Mouse (Mus musculus): ENCODE measurements around the gene Arhgef38. TPM values are rescaled to one million over a fixed set of nuclear protein-coding genes. Genes with fewer than 3 reads are reported as not detected.

Arhgef38 gene
- polyA plus RNA-seq, 1 experiment from 2014 or later, result not detected

DNA sequence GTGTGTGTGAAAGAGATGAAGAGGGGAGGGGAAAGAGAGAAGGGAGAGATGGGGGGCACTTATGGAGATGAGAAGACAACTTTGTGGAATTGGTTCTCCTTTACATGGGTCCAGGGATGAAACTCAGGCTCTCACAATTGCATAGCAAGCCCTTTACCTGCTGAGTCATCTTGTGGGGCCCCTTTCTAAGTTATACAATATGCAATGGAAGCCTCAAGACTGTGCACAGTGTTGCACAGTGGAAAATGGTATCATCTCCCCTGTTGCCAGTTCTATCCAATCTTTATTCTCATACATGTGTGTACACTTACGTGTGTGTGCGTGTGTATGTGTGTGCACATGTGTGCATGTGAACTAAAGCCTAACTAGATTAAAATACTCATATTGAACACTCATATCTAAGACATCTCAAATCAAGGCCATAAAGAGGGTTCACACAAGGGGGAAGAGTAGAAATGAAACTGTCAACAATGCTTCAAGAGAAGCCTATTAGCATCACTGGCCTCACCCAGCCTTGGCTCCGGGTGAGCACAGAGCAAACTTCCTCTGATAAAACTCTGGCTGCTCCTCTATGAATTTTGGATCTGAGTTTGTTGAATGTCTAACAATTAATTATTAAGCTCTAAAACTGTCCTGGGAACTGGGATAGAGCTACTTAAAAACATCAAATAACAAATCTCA, 21.2 kb downstream of the Arhgef38 start:
- Histone ChIP-seq H3K27ac (no peak overlapping the region), H3K4me1 (no peaks in the 10 kb centered on the region), H3K4me3 (no peak overlapping the region), H3K9me3 (replicated peaks) (no peaks in the 10 kb centered on the region), H3K36me3 (no peaks in the 10 kb centered on the region), H3K4me2 (no peak overlapping the region), H3K27me3 (replicated peaks) (no peaks in the 10 kb centered on the region), H3K9ac (no peak overlapping the region)
- 74% methylated on average over 3 of the region's 3 CpGs for WGBS (ENCODE audit: insufficient replicate concordance)
- no peak for ATAC-seq

DNA sequence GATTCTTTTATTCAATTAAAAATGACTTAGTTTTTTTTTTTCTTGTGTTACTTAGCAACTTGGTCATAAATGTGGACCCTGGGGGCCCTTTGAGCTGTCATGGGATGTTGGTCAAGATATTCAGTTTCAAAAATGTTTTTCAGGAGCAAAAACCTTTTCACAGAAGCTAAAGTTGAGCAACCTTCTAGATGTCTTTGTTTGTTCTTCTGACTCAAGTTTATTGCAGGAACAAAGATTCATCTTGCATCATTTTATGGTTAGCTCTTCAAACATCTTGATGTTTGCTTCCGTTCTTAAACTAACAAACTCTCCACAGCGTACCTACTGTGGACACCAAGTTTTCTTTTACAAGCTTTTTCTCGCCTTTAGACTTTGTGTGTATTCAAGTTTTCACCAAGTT, 23.4 kb downstream of the Arhgef38 start:
- Histone ChIP-seq H3K27ac (no peak overlapping the region), H3K9me3 (replicated peaks) (no peaks in the 10 kb centered on the region), H3K4me3 (no peak overlapping the region), H3K9ac (no peak overlapping the region), H3K27me3 (replicated peaks) (no peaks in the 10 kb centered on the region), H3K4me1 (no peaks in the 10 kb centered on the region), H3K36me3 (no peaks in the 10 kb centered on the region), H3K4me2 (no peak overlapping the region)
- ATAC-seq, result no peak
- 62% methylated on average over 3 of the region's 3 CpGs for WGBS (ENCODE audit: insufficient replicate concordance)

DNA sequence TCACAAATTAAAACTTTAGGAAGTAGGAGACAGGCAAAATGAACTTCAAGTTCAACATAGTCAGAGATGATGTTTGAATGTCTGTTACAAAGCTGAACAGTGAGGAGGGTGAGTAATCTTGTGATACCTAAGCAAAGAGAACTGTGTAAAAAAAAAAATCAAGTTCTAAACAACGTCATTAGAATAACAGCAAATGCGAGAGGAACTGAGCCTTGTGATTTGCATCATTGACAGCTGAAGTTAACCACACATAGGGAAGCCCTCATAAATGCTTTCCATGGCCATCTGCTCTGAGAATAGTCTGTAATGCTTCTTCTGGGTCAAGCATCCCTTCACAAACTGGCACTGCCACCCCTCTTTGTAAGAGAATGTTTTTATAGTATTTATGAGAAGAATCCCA, 31.0 kb downstream of the Arhgef38 start:
- H3K4me3 ChIP-seq, result no peak overlapping the region
- no peak overlapping the region for H3K4me2 ChIP-seq
- WGBS (ENCODE audit: insufficient replicate concordance), result 50% methylated on average over 2 of the region's 2 CpGs
- H3K27me3 ChIP-seq (replicated peaks), result no peaks in the 10 kb centered on the region
- H3K9me3 ChIP-seq (replicated peaks), result no peaks in the 10 kb centered on the region
- no peaks in the 10 kb centered on the region for H3K4me1 ChIP-seq
- H3K36me3 ChIP-seq, result no peaks in the 10 kb centered on the region
- H3K9ac ChIP-seq, result no peak overlapping the region
- ATAC-seq, result no peak
- H3K27ac ChIP-seq, result no peak overlapping the region

DNA sequence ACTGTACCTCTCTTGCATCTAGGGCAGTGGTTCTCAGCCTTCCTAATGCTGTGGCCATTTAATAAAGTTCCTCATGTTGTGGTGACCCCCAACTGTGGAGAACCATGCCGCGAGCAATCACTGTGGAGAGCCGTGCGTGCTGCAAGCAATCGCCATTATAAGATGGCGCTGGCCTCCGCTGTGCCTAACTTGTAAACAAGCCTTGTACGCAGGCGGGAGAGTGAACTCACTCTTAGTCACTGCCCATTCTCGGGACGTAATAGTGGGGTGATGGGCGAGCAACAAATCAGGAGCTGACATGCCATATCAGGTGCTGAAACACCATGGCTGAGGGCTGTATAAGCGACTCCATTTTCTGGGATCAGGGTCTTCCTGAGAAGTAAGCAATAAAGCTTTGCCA, 32.6 kb downstream of the Arhgef38 start:
- Histone ChIP-seq H3K36me3 (no peaks in the 10 kb centered on the region), H3K9me3 (replicated peaks) (no peaks in the 10 kb centered on the region), H3K9ac (no peak overlapping the region), H3K27ac (no peak overlapping the region), H3K4me1 (no peaks in the 10 kb centered on the region), H3K4me2 (no peak overlapping the region), H3K27me3 (replicated peaks) (no peaks in the 10 kb centered on the region), H3K4me3 (no peak overlapping the region)
- no peak for ATAC-seq
- whole genome bisulfite sequencing (ENCODE audit: insufficient replicate concordance), result 74% methylated on average over 13 of the region's 13 CpGs

DNA sequence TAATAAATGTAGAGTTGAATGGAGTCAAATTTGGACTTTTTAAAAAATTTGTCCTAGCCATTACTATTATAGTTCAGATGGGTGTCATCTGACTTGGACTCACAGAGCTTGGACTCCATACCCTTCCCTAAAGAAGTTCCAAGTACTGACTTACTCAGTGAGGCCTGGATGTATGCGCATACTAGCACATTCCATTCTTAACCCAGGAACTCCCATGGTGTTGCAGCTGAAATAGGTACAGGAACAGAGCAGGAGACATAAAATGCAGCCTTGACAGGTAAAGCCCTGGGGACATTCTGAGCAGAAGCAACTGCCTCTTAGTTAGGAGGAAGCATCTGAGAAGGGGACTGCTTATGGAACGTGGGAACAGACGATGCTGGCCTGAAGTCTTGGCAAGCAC, 45.8 kb downstream of the Arhgef38 start:
- no peaks in the 10 kb centered on the region for H3K9me3 ChIP-seq (replicated peaks)
- no peak overlapping the region for H3K9ac ChIP-seq
- H3K36me3 ChIP-seq, result no peaks in the 10 kb centered on the region
- no peak for ATAC-seq
- WGBS (ENCODE audit: insufficient replicate concordance), result 73% methylated on average over 3 of the region's 3 CpGs
- H3K27ac ChIP-seq, result no peak overlapping the region
- H3K4me2 ChIP-seq, result no peak overlapping the region
- no peaks in the 10 kb centered on the region for H3K27me3 ChIP-seq (replicated peaks)
- no peaks in the 10 kb centered on the region for H3K4me1 ChIP-seq
- no peak overlapping the region for H3K4me3 ChIP-seq

DNA sequence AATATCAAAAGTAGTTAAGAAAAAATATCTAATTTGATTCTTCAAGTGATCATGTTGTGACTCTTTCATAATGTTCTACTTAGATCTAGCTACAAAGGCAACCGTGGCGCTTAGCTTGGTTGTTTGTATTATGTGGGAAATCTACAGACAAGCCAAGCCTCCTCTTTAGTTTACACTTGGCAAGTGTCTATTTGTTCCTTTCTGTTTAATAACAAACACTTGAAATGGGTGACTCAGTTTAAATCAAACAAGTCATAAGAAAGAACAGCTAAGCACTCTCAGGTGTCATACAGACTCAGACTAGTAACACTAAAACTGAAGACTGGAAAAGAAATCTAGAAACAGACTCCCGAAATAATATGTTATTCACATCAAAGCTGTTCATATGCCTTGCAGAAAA, 47.2 kb downstream of the Arhgef38 start:
- 62% methylated on average over 3 of the region's 3 CpGs for WGBS (ENCODE audit: insufficient replicate concordance)

DNA sequence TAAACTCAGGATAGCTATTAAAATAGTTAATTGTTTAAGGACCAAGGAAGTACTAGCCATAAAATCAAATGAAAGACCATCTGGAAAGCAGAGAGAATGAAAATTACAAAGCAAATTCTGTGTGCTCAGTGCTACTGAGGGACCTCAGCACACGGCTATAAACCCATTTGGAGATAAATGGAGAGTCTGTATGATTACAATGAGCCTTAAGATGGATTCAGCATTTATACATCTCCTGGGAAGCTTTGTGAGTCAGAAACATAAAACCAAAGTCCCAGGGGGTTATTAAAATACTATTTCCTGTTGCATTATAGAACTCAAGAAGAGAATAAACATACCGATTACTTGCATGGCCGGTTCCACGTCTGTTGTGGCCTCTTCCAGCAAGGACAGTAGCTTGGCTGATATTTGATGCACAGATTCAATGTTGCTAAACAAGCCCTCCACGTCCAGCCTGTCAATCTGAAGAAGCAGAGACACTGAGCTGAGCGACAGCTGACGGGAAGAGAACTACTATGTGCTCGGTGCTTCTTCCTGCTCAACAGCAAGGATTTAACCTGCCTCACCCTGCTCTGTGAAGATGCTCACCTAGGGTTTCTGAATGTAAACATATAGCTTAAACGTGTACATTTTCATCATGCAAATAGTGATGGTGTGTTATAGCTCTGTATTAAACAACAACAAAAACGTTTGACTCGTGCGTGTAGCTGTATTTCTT, 58.6 kb downstream of the Arhgef38 start:
- Histone ChIP-seq H3K27me3 (replicated peaks) (no peaks in the 10 kb centered on the region), H3K4me2 (no peak overlapping the region), H3K27ac (no peak overlapping the region), H3K9me3 (replicated peaks) (no peaks in the 10 kb centered on the region), H3K36me3 (no peaks in the 10 kb centered on the region), H3K9ac (no peak overlapping the region), H3K4me1 (no peaks in the 10 kb centered on the region), H3K4me3 (no peak overlapping the region)
- 64% methylated on average over 12 of the region's 12 CpGs for WGBS (ENCODE audit: insufficient replicate concordance)
- no peak for ATAC-seq

More for the DNA sequence above, 47.2 kb downstream of the Arhgef38 start:
- Histone ChIP-seq H3K4me3 (no peak overlapping the region), H3K9ac (no peak overlapping the region), H3K36me3 (no peaks in the 10 kb centered on the region), H3K9me3 (replicated peaks) (no peaks in the 10 kb centered on the region), H3K4me2 (no peak overlapping the region), H3K4me1 (no peaks in the 10 kb centered on the region), H3K27me3 (replicated peaks) (no peaks in the 10 kb centered on the region), H3K27ac (no peak overlapping the region)
- no peak for ATAC-seq

DNA sequence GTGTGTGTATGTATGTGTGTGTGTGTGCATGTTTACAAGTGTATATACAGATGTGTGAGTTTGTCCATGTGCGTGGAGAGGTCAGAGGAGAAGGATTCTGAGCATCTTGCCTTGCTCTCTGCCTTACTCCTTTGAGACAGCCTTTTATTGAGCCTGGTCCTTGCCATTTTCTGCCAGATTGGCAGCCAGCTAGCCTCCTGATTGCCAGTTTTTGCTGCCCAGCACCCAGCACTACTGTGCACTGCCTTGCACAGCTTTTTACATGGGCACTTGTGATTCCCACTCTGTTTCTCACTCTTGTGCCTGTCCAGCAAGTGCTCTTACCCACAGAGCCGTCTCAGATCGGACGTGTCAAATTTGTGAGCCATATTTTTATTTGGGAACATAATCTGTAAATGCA, 62.5 kb downstream of the Arhgef38 start:
- Histone ChIP-seq H3K27ac (no peak overlapping the region), H3K4me1 (no peaks in the 10 kb centered on the region), H3K4me3 (no peak overlapping the region), H3K36me3 (no peaks in the 10 kb centered on the region), H3K27me3 (replicated peaks) (no peaks in the 10 kb centered on the region), H3K9me3 (replicated peaks) (no peaks in the 10 kb centered on the region), H3K9ac (no peak overlapping the region), H3K4me2 (no peak overlapping the region)
- ATAC-seq, result no peak
- WGBS (ENCODE audit: insufficient replicate concordance), result 80% methylated on average over 4 of the region's 4 CpGs

DNA sequence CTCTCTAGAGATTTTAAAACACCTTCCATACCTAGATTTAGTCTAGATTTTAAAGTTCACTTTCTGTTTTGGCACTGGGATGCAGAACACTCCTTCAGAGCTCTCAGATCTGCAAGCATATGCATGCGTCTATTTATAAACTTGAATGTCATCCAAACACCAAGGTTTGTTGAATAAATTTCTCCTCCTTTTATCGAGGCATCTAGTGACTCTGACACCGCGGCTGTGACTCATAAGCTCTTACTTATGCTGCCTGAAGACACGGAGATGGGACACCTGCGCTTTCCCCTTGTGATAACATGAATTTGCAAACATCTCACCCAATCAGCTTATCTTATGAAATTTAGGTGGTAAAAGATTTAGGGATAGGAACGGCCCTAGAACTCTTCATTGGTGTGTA, 65.0 kb downstream of the Arhgef38 start:
- Histone ChIP-seq H3K4me2 (no peak overlapping the region), H3K9ac (no peak overlapping the region), H3K36me3 (no peaks in the 10 kb centered on the region), H3K27ac (no peak overlapping the region), H3K4me1 (no peaks in the 10 kb centered on the region), H3K27me3 (replicated peaks) (no peaks in the 10 kb centered on the region), H3K9me3 (replicated peaks) (no peaks in the 10 kb centered on the region), H3K4me3 (no peak overlapping the region)
- WGBS (ENCODE audit: insufficient replicate concordance), result 66% methylated on average over 7 of the region's 7 CpGs
- no peak for ATAC-seq

DNA sequence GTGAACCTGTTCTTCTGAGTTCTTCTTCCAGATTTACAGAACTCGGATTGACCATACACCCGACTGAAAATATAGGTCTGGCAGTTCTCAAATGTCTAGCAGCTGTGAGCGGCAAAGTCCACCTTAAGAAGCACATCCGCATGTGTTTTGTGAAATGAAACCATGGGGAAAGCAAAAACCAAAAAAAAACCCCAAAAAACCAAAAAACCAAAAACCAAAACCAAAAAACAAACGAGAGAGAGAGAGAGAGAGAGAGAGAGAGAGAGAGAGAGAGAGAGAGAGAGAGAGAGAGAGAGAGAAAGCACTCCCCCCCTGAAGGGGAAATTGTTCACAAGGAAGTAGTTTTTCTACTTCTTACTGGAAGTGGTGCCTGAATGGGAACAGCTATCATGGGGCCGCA, 67.2 kb downstream of the Arhgef38 start:
- Histone ChIP-seq H3K27me3 (replicated peaks) (no peaks in the 10 kb centered on the region), H3K9ac (no peak overlapping the region), H3K36me3 (no peaks in the 10 kb centered on the region), H3K4me2 (no peak overlapping the region), H3K9me3 (replicated peaks) (no peaks in the 10 kb centered on the region), H3K27ac (no peak overlapping the region), H3K4me3 (no peak overlapping the region), H3K4me1 (no peaks in the 10 kb centered on the region)
- WGBS (ENCODE audit: insufficient replicate concordance), result 61% methylated on average over 6 of the region's 6 CpGs
- ATAC-seq, result no peak

DNA sequence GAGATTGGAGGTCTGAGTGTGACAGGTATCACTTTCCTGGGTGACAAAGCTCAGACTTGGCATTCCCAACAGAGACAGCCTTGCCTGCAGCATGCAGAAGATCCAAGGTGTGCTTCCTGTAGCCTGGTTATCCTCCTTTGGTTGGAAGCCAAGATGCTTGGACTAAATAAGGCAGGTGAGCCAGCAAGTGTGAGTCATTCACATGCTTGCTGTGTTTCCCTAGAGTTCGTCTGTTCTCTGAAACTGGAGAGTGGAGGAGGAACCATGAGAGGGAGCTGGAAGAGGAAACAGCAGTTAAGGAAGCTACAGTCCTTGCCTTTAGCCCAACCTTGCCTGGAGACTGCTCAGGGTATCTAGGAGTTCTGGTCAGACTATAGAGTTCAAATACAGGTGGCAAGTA, 69.6 kb downstream of the Arhgef38 start:
- H3K9me3 ChIP-seq (replicated peaks), result no peaks in the 10 kb centered on the region
- H3K4me3 ChIP-seq, result no peak overlapping the region
- H3K27ac ChIP-seq, result no peak overlapping the region
- WGBS (ENCODE audit: insufficient replicate concordance), result 9% methylated on average over 1 of the region's 1 CpGs
- no peak overlapping the region for H3K4me2 ChIP-seq
- H3K36me3 ChIP-seq, result no peaks in the 10 kb centered on the region
- no peak overlapping the region for H3K9ac ChIP-seq
- no peak for ATAC-seq
- no peaks in the 10 kb centered on the region for H3K4me1 ChIP-seq
- H3K27me3 ChIP-seq (replicated peaks), result no peaks in the 10 kb centered on the region

DNA sequence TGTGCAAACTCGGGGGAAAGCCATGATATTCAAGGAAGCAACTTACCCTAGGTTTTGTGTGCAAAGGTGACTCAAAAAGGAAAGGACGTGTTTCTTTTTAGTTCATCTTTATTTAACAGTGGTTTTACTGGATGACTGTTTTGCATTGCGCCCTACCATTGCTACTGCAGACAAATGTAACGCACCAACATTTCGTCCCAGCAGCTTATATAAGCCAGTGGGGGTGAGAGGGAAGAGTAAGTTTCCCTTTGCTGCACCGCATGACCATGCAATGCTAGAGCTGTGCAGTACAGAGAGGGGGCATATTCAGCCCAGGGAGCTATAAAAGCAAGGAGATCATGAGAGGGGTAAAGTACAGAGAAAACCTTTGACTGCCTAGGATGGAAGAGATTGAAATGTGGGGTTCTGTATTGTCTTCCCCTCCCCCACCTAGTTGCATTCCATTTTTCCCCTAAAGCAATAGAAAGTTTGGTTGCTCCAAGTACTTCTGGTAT, 70.8 kb downstream of the Arhgef38 start:
- ATAC-seq, result no peak
- no peak overlapping the region for H3K4me3 ChIP-seq
- WGBS (ENCODE audit: insufficient replicate concordance), result 71% methylated on average over 6 of the region's 6 CpGs

More for the DNA sequence above, 70.8 kb downstream of the Arhgef38 start:
- Histone ChIP-seq H3K36me3 (no peaks in the 10 kb centered on the region), H3K27ac (no peak overlapping the region), H3K27me3 (replicated peaks) (no peaks in the 10 kb centered on the region), H3K9ac (no peak overlapping the region), H3K9me3 (replicated peaks) (no peaks in the 10 kb centered on the region), H3K4me1 (no peaks in the 10 kb centered on the region), H3K4me2 (no peak overlapping the region)
